Mouse (Mus musculus) liver, embryonic 15.5 days (tissue): ENCODE measurements around the gene Nrxn3. TPM values are rescaled to one million over a fixed set of nuclear protein-coding genes. Genes with fewer than 3 reads are reported as not detected.

Source experiments
- ATAC-seq: fragments of 200-750 bp; cut with Nextera tagmentation; 2 replicates; pipeline ENCODE4 v1.8.0; 2017; ENCODE audit warnings: moderate number of reproducible peaks, mild to moderate bottlenecking, moderate library complexity; ENCODE audit not compliant: insufficient read depth
- H3K27ac ChIP-seq: fragments of 300-500 bp; sonication (generic); replicated peaks from 2 replicates; pipeline ENCODE4 v1.5.1; 2015; ENCODE audit warnings: mild to moderate bottlenecking, inconsistent platforms
- H3K27me3 ChIP-seq: fragments of 300-500 bp; sonication (generic); 2 replicates; pipeline ENCODE4 v1.6.1; 2015; ENCODE audit warnings: mild to moderate bottlenecking, inconsistent platforms
- H3K36me3 ChIP-seq: fragments of 300-500 bp; sonication (generic); replicated peaks from 2 replicates; pipeline ENCODE4 v1.6.1; 2015; ENCODE audit warnings: moderate library complexity, mild to moderate bottlenecking, inconsistent platforms
- H3K4me1 ChIP-seq: fragments of 300-500 bp; sonication (generic); replicated peaks from 2 replicates; pipeline ENCODE4 v1.6.1; 2015; ENCODE audit warnings: inconsistent platforms
- H3K4me2 ChIP-seq: fragments of 300-500 bp; sonication (generic); 2 replicates; pipeline ENCODE4 v1.6.1; 2015; ENCODE audit warnings: moderate library complexity, mild to moderate bottlenecking, inconsistent platforms
- H3K4me3 ChIP-seq: fragments of 300-500 bp; sonication (generic); replicated peaks from 2 replicates; pipeline ENCODE4 v1.5.1; 2015; ENCODE audit warnings: mild to moderate bottlenecking, inconsistent platforms
- H3K9ac ChIP-seq: fragments of 300-500 bp; sonication (generic); 2 replicates; pipeline ENCODE4 v1.6.1; 2015; ENCODE audit warnings: moderate library complexity, mild to moderate bottlenecking, inconsistent platforms
- H3K9me3 ChIP-seq: fragments of 300-500 bp; sonication (generic); replicated peaks from 2 replicates; pipeline ENCODE4 v1.6.1; 2016; ENCODE audit warnings: inconsistent platforms
- whole genome bisulfite sequencing: fragments of 180-500 bp; shearing (Covaris S2); methylation state at CpG from one replicate; pipeline ENCODE4 v1.1.7; 2015; ENCODE audit warnings: mixed read lengths; ENCODE audit not compliant: insufficient replicate concordance; 5-methylcytosine and 5-hydroxymethylcytosine counted together
- polyA plus RNA-seq: library from polyadenylated mRNA; unstranded; fragments of >200 nt; fragmentation: Nextera tagmentation; extraction: Ambion mirVana; gene quantifications from 2 replicates; pipeline ENCODE4 v1.2.1, GENCODE M21; 2015

Nrxn3 gene
- polyA plus RNA-seq, 1 experiment from 2014 or later: 0.38 TPM

- ATAC-seq: no peak
- Histone ChIP-seq H3K9me3 (no peaks in the 10 kb centered on the region), H3K27ac (no peak overlapping the region), H3K27me3 (no peaks in the 10 kb centered on the region), H3K36me3 (no peaks in the 10 kb centered on the region), H3K4me2 (no peak overlapping the region), H3K4me3 (no peak overlapping the region), H3K4me1 (no peaks in the 10 kb centered on the region), H3K9ac (no peak overlapping the region)
- 43% methylated on average over 6 of the region's 6 CpGs for WGBS
These were observed 560.0 kb downstream of the Nrxn3 start for GRCm38 (mm10) chr12:89282362-89283343.

GRCm38 (mm10) chr12:89284412-89284811, 561.7 kb downstream of the Nrxn3 start:
- no peaks in the 10 kb centered on the region for H3K4me1 ChIP-seq
- H3K4me3 ChIP-seq: no peak overlapping the region
- WGBS: 58% methylated on average over 3 of the region's 3 CpGs
- H3K36me3 ChIP-seq: no peaks in the 10 kb centered on the region
- no peak for ATAC-seq
- H3K9ac ChIP-seq: no peak overlapping the region
- no peak overlapping the region for H3K4me2 ChIP-seq
- no peak overlapping the region for H3K27ac ChIP-seq
- H3K9me3 ChIP-seq: no peaks in the 10 kb centered on the region
- H3K27me3 ChIP-seq: no peaks in the 10 kb centered on the region

GRCm38 (mm10) chr12:89287037-89287436, 564.4 kb downstream of the Nrxn3 start:
- Histone ChIP-seq H3K4me1 (no peaks in the 10 kb centered on the region), H3K4me2 (no peak overlapping the region), H3K9me3 (no peaks in the 10 kb centered on the region), H3K27me3 (no peaks in the 10 kb centered on the region), H3K4me3 (no peak overlapping the region), H3K9ac (no peak overlapping the region), H3K36me3 (no peaks in the 10 kb centered on the region), H3K27ac (no peak overlapping the region)
- 33% methylated on average over 4 of the region's 4 CpGs for WGBS
- no peak for ATAC-seq

GRCm38 (mm10) chr12:89289589-89290274, 567.1 kb downstream of the Nrxn3 start:
- Histone ChIP-seq H3K27ac (no peak overlapping the region), H3K36me3 (no peaks in the 10 kb centered on the region), H3K27me3 (no peaks in the 10 kb centered on the region), H3K4me3 (no peak overlapping the region), H3K9ac (no peak overlapping the region), H3K4me2 (no peak overlapping the region), H3K9me3 (no peaks in the 10 kb centered on the region), H3K4me1 (no peaks in the 10 kb centered on the region)
- ATAC-seq: no peak
- 46% methylated on average over 4 of the region's 4 CpGs for WGBS

- H3K4me2 ChIP-seq: no peak overlapping the region
- no peak for ATAC-seq
- no peak overlapping the region for H3K4me3 ChIP-seq
- H3K27ac ChIP-seq: no peak overlapping the region
- whole genome bisulfite sequencing: 30% methylated on average over 4 of the region's 4 CpGs
- H3K27me3 ChIP-seq: no peaks in the 10 kb centered on the region
- no peak overlapping the region for H3K9ac ChIP-seq
- H3K9me3 ChIP-seq: no peaks in the 10 kb centered on the region
- H3K36me3 ChIP-seq: no peaks in the 10 kb centered on the region
- H3K4me1 ChIP-seq: no peaks in the 10 kb centered on the region
These were observed 568.3 kb downstream of the Nrxn3 start for GRCm38 (mm10) chr12:89290736-89291574.

GRCm38 (mm10) chr12:89302011-89302410, 579.3 kb downstream of the Nrxn3 start:
- no peak overlapping the region for H3K4me3 ChIP-seq
- no peaks in the 10 kb centered on the region for H3K36me3 ChIP-seq
- no peaks in the 10 kb centered on the region for H3K27me3 ChIP-seq
- no peaks in the 10 kb centered on the region for H3K9me3 ChIP-seq
- no peak overlapping the region for H3K9ac ChIP-seq
- H3K4me2 ChIP-seq: no peak overlapping the region
- no peaks in the 10 kb centered on the region for H3K4me1 ChIP-seq
- WGBS: 38% methylated on average over 4 of the region's 4 CpGs
- ATAC-seq: no peak
- H3K27ac ChIP-seq: no peak overlapping the region

GRCm38 (mm10) chr12:89310200-89310599, 587.5 kb downstream of the Nrxn3 start:
- WGBS: 53% methylated on average over 1 of the region's 1 CpGs
- no peak overlapping the region for H3K9ac ChIP-seq
- H3K4me3 ChIP-seq: no peak overlapping the region
- no peaks in the 10 kb centered on the region for H3K9me3 ChIP-seq
- no peaks in the 10 kb centered on the region for H3K36me3 ChIP-seq
- no peaks in the 10 kb centered on the region for H3K27me3 ChIP-seq
- H3K4me1 ChIP-seq: no peaks in the 10 kb centered on the region
- H3K27ac ChIP-seq: no peak overlapping the region
- H3K4me2 ChIP-seq: no peak overlapping the region
- ATAC-seq: no peak

GRCm38 (mm10) chr12:89312586-89312985, 589.9 kb downstream of the Nrxn3 start:
- Histone ChIP-seq H3K36me3 (no peaks in the 10 kb centered on the region), H3K4me2 (no peak overlapping the region), H3K4me3 (no peak overlapping the region), H3K9ac (no peak overlapping the region), H3K4me1 (no peaks in the 10 kb centered on the region), H3K27me3 (no peaks in the 10 kb centered on the region), H3K9me3 (no peaks in the 10 kb centered on the region), H3K27ac (no peak overlapping the region)
- ATAC-seq: no peak
- 12% methylated on average over 1 of the region's 1 CpGs for WGBS

GRCm38 (mm10) chr12:89325864-89326560, 603.3 kb downstream of the Nrxn3 start:
- Histone ChIP-seq H3K36me3 (no peaks in the 10 kb centered on the region), H3K9me3 (no peaks in the 10 kb centered on the region)
- 46% methylated on average over 8 of the region's 8 CpGs for WGBS

GRCm38 (mm10) chr12:89331474-89332263, 609.0 kb downstream of the Nrxn3 start:
- H3K9ac ChIP-seq: no peak overlapping the region
- 57% methylated on average over 3 of the region's 3 CpGs for WGBS
- H3K27ac ChIP-seq: no peak overlapping the region
- no peak overlapping the region for H3K4me2 ChIP-seq
- H3K4me1 ChIP-seq: no peaks in the 10 kb centered on the region
- H3K9me3 ChIP-seq: no peaks in the 10 kb centered on the region
- H3K36me3 ChIP-seq: no peaks in the 10 kb centered on the region
- no peak for ATAC-seq
- no peaks in the 10 kb centered on the region for H3K27me3 ChIP-seq
- no peak overlapping the region for H3K4me3 ChIP-seq

More at GRCm38 (mm10) chr12:89325864-89326560, 603.3 kb downstream of the Nrxn3 start:
- Histone ChIP-seq H3K4me1 (no peaks in the 10 kb centered on the region), H3K4me3 (no peak overlapping the region), H3K27me3 (no peaks in the 10 kb centered on the region), H3K4me2 (no peak overlapping the region), H3K27ac (no peak overlapping the region), H3K9ac (no peak overlapping the region)
- ATAC-seq: no peak
